Mouse (Mus musculus): Measurements from ENCODE around the gene Atp13a4. TPM values are rescaled to one million over a fixed set of nuclear protein-coding genes. Genes with fewer than 3 reads are reported as not detected.

Atp13a4 gene
- polyA plus RNA-seq, 1 experiment, result not detected

DNA sequence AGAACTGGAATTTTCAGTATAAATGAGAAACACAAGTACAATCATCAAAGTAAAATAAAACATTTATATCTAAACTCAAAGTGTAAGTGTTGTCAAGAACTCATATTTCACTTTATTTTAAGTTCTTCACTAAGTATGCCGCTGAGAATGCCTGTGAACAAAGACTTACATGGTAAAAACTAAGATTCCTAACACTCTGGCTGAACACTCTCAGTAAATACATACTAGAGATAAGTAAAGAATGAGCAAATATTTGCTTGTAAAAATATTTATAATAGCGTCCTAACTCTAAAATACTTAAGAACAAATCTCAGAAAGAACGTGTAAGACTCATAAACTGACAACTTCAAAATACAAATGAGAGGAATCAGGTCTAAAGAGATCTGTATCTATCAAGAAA, 80.9 kb downstream of the Atp13a4 start:
- TF ChIP-seq POLR2A (IDR thresholded peaks at IDR 0.05; ENCODE audit: insufficient read depth, low read length) (no peak), CTCF (IDR thresholded peaks at IDR 0.05; ENCODE audit: low read depth, low read length) (no peak), EP300 (IDR thresholded peaks at IDR 0.05; ENCODE audit: insufficient read depth, low read depth, low read length) (no peak)
- Histone ChIP-seq H3K27ac (ENCODE audit: insufficient read depth, low read length) (no peak overlapping the region), H3K9ac (ENCODE audit: low read depth, poor library complexity, severe bottlenecking) (no peak overlapping the region), H3K4me3 (ENCODE audit: low read depth, low read length) (no peak overlapping the region), H3K9me3 (replicated peaks; ENCODE audit: control insufficient read depth, insufficient read depth, low read length, poor library complexity, severe bottlenecking) (no peaks in the 10 kb centered on the region), H3K27me3 (ENCODE audit: control insufficient read depth, insufficient read depth, low read length, poor library complexity, severe bottlenecking) (no peaks in the 10 kb centered on the region), H3K36me3 (ENCODE audit: control insufficient read depth, insufficient read depth, low read length, poor library complexity, severe bottlenecking) (no peaks in the 10 kb centered on the region), H3K4me1 (ENCODE audit: control insufficient read depth, insufficient read depth, low read length) (no peaks in the 10 kb centered on the region)

DNA sequence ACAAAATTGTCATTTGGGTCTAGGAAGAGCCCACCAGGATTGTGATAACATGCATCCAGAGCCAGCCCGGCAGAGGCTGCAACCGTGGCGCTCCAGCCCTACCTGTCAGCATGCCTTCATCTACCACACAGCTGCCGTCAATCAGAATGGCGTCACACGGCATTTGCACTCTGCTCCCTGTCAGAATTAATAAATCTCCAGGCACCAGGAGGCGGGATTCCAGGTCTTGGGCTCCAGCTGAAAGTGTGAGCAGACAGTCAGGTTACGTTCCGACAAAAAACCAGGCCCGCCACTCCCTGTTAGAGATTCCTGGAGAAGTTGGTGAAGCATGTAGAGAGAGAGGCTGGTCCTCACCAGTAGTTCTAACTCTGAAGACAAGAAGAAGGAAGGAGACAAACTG, 85.3 kb downstream of the Atp13a4 start:
- H3K4me3 ChIP-seq (ENCODE audit: low read depth, low read length), result no peak overlapping the region
- TF ChIP-seq CTCF (IDR thresholded peaks at IDR 0.05; ENCODE audit: low read depth, low read length), result no peak
- no peak for TF ChIP-seq EP300 (IDR thresholded peaks at IDR 0.05; ENCODE audit: insufficient read depth, low read depth, low read length)
- no peak for TF ChIP-seq POLR2A (IDR thresholded peaks at IDR 0.05; ENCODE audit: insufficient read depth, low read length)
- H3K4me1 ChIP-seq (ENCODE audit: control insufficient read depth, insufficient read depth, low read length), result no peaks in the 10 kb centered on the region
- H3K27ac ChIP-seq (ENCODE audit: insufficient read depth, low read length), result no peak overlapping the region
- H3K36me3 ChIP-seq (ENCODE audit: control insufficient read depth, insufficient read depth, low read length, poor library complexity, severe bottlenecking), result no peaks in the 10 kb centered on the region
- H3K9ac ChIP-seq (ENCODE audit: low read depth, poor library complexity, severe bottlenecking), result no peak overlapping the region
- no peaks in the 10 kb centered on the region for H3K9me3 ChIP-seq (replicated peaks; ENCODE audit: control insufficient read depth, insufficient read depth, low read length, poor library complexity, severe bottlenecking)
- H3K27me3 ChIP-seq (ENCODE audit: control insufficient read depth, insufficient read depth, low read length, poor library complexity, severe bottlenecking), result no peaks in the 10 kb centered on the region

DNA sequence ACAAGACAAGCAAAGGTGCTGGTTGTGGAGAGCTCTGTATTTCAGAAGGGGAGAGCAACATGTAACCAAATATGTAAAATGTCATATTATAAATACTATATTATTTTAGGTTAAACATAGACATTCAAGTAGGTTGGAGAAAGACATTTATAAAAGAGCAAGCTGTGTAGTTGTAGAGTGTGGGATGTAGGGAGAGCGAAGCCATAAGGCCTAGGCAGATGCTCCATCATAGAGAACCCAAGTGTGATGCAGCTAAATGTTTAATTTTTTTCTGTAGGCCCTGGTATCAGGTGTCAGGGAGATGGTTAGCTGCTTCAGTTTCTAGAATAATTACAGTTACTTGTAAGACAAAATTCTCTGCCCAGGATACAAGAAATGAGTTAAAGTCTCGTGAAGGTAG, 87.8 kb downstream of the Atp13a4 start:
- no peaks in the 10 kb centered on the region for H3K27me3 ChIP-seq (ENCODE audit: control insufficient read depth, insufficient read depth, low read length, poor library complexity, severe bottlenecking)
- no peaks in the 10 kb centered on the region for H3K9me3 ChIP-seq (replicated peaks; ENCODE audit: control insufficient read depth, insufficient read depth, low read length, poor library complexity, severe bottlenecking)
- no peak overlapping the region for H3K9ac ChIP-seq (ENCODE audit: low read depth, poor library complexity, severe bottlenecking)
- H3K27ac ChIP-seq (ENCODE audit: insufficient read depth, low read length), result no peak overlapping the region
- H3K36me3 ChIP-seq (ENCODE audit: control insufficient read depth, insufficient read depth, low read length, poor library complexity, severe bottlenecking), result no peaks in the 10 kb centered on the region
- H3K4me3 ChIP-seq (ENCODE audit: low read depth, low read length), result no peak overlapping the region
- no peaks in the 10 kb centered on the region for H3K4me1 ChIP-seq (ENCODE audit: control insufficient read depth, insufficient read depth, low read length)
- no peak for TF ChIP-seq EP300 (IDR thresholded peaks at IDR 0.05; ENCODE audit: insufficient read depth, low read depth, low read length)
- no peak for TF ChIP-seq POLR2A (IDR thresholded peaks at IDR 0.05; ENCODE audit: insufficient read depth, low read length)
- TF ChIP-seq CTCF (IDR thresholded peaks at IDR 0.05; ENCODE audit: low read depth, low read length), result no peak

DNA sequence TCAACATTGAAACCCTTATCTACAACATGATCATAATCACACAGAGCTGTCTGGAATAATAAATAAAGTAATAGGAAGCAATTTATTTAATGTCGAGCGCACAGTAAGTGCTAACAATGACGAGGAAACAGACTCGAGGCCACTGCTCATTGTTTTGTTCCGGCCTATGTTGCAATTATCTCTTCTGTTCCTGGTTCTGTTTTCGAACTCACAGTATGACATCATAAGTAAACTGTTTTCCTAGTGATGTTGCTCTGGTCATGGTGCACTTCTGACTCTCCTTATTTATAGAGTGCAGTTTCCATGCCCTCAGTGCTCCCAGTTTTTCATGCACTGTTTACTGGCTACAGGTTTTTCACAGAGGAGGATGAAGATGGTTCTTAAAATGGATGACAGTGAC, 91.4 kb downstream of the Atp13a4 start:
- Histone ChIP-seq H3K36me3 (ENCODE audit: control insufficient read depth, insufficient read depth, low read length, poor library complexity, severe bottlenecking) (no peaks in the 10 kb centered on the region), H3K4me3 (ENCODE audit: low read depth, low read length) (no peak overlapping the region), H3K9ac (ENCODE audit: low read depth, poor library complexity, severe bottlenecking) (no peak overlapping the region), H3K4me1 (ENCODE audit: control insufficient read depth, insufficient read depth, low read length) (no peaks in the 10 kb centered on the region), H3K27ac (ENCODE audit: insufficient read depth, low read length) (no peak overlapping the region), H3K27me3 (ENCODE audit: control insufficient read depth, insufficient read depth, low read length, poor library complexity, severe bottlenecking) (no peaks in the 10 kb centered on the region), H3K9me3 (replicated peaks; ENCODE audit: control insufficient read depth, insufficient read depth, low read length, poor library complexity, severe bottlenecking) (no peaks in the 10 kb centered on the region)
- TF ChIP-seq CTCF (IDR thresholded peaks at IDR 0.05; ENCODE audit: low read depth, low read length) (no peak), POLR2A (IDR thresholded peaks at IDR 0.05; ENCODE audit: insufficient read depth, low read length) (no peak), EP300 (IDR thresholded peaks at IDR 0.05; ENCODE audit: insufficient read depth, low read depth, low read length) (no peak)

DNA sequence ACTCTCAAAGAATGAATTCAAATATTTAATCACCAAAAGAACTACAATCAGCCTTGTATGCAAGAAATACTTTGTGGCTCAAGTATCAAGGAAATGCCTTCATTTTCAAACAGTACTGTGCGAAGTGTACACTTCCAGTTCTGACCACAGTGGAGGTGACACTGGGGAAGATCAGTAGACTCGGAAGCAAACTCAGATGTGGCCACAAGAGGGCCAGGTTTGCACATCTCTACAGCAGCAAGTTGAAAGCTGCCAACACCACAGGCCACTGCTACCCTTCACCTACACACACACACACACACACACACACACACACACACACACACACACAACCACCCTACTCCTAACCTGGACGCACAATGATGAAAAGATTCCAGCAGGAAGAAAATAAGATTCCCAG, 93.0 kb downstream of the Atp13a4 start:
- no peak for TF ChIP-seq EP300 (IDR thresholded peaks at IDR 0.05; ENCODE audit: insufficient read depth, low read depth, low read length)
- no peak for TF ChIP-seq POLR2A (IDR thresholded peaks at IDR 0.05; ENCODE audit: insufficient read depth, low read length)
- peak; percentile 61 for TF ChIP-seq CTCF (IDR thresholded peaks at IDR 0.05; ENCODE audit: low read depth, low read length)
- Histone ChIP-seq H3K4me3 (ENCODE audit: low read depth, low read length) (no peak overlapping the region), H3K4me1 (ENCODE audit: control insufficient read depth, insufficient read depth, low read length) (no peaks in the 10 kb centered on the region), H3K36me3 (ENCODE audit: control insufficient read depth, insufficient read depth, low read length, poor library complexity, severe bottlenecking) (no peaks in the 10 kb centered on the region), H3K27me3 (ENCODE audit: control insufficient read depth, insufficient read depth, low read length, poor library complexity, severe bottlenecking) (no peaks in the 10 kb centered on the region), H3K9ac (ENCODE audit: low read depth, poor library complexity, severe bottlenecking) (no peak overlapping the region), H3K27ac (ENCODE audit: insufficient read depth, low read length) (no peak overlapping the region), H3K9me3 (replicated peaks; ENCODE audit: control insufficient read depth, insufficient read depth, low read length, poor library complexity, severe bottlenecking) (no peaks in the 10 kb centered on the region)

DNA sequence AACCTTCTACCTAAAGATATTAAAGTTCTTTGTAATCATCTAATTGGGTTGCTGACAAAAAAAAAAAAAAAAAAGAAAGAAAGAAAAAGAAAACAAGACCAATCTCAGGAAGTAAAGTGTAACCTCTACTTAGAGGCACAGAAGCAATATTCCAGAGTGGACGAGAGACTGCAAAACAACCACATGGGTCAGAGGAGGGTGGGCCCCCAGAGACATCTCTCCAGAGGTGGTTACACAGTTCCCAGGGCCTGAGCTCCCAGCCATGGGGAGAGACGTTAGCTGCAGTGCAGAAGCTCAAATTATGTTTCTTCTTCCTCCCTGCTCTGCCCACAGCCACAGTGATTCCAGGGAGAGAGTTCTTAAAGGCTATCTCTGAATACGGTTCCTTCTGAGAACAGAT, 102.5 kb downstream of the Atp13a4 start:
- no peak overlapping the region for H3K9ac ChIP-seq (ENCODE audit: low read depth, poor library complexity, severe bottlenecking)

More for the DNA sequence above, 102.5 kb downstream of the Atp13a4 start:
- no peak overlapping the region for H3K27ac ChIP-seq (ENCODE audit: insufficient read depth, low read length)
- no peaks in the 10 kb centered on the region for H3K36me3 ChIP-seq (ENCODE audit: control insufficient read depth, insufficient read depth, low read length, poor library complexity, severe bottlenecking)
- H3K9me3 ChIP-seq (replicated peaks; ENCODE audit: control insufficient read depth, insufficient read depth, low read length, poor library complexity, severe bottlenecking), result no peaks in the 10 kb centered on the region
- TF ChIP-seq CTCF (IDR thresholded peaks at IDR 0.05; ENCODE audit: low read depth, low read length) (no peak), POLR2A (IDR thresholded peaks at IDR 0.05; ENCODE audit: insufficient read depth, low read length) (no peak), EP300 (IDR thresholded peaks at IDR 0.05; ENCODE audit: insufficient read depth, low read depth, low read length) (no peak)
- no peaks in the 10 kb centered on the region for H3K27me3 ChIP-seq (ENCODE audit: control insufficient read depth, insufficient read depth, low read length, poor library complexity, severe bottlenecking)
- no peak overlapping the region for H3K4me3 ChIP-seq (ENCODE audit: low read depth, low read length)
- H3K4me1 ChIP-seq (ENCODE audit: control insufficient read depth, insufficient read depth, low read length), result no peaks in the 10 kb centered on the region
